Mouse (Mus musculus) midbrain, embryonic 10.5 days (tissue): Measurements from ENCODE around the gene Ikzf3. TPM values are rescaled to one million over a fixed set of nuclear protein-coding genes. Genes with fewer than 3 reads are reported as not detected.

ENCODE experiments used
- DNase-seq: peaks from one replicate; pipeline ENCODE4 v3.0.0-alpha.2; 2017; ENCODE audit warnings: low spot score
- H3K27ac ChIP-seq: fragments of 300-500 bp; sonication (generic); replicated peaks from 2 replicates; pipeline ENCODE4 v1.5.1; 2016; ENCODE audit warnings: mild to moderate bottlenecking
- H3K27me3 ChIP-seq: fragments of 300-500 bp; sonication (generic); 2 replicates; pipeline ENCODE4 v1.6.1; 2016; ENCODE audit warnings: low read depth, mild to moderate bottlenecking; ENCODE audit not compliant: poor library complexity, severe bottlenecking
- H3K36me3 ChIP-seq: fragments of 300-500 bp; sonication (generic); 2 replicates; pipeline ENCODE4 v1.6.1; 2016; ENCODE audit warnings: mild to moderate bottlenecking, moderate library complexity
- H3K4me1 ChIP-seq: fragments of 300-500 bp; sonication (generic); 2 replicates; pipeline ENCODE4 v1.6.1; 2016
- H3K4me3 ChIP-seq: fragments of 300-500 bp; sonication (generic); 2 replicates; pipeline ENCODE4 v1.5.1; 2016; ENCODE audit warnings: mild to moderate bottlenecking, moderate library complexity
- H3K9me3 ChIP-seq: fragments of 300-500 bp; sonication (generic); replicated peaks from 2 replicates; pipeline ENCODE4 v1.6.1; 2016; ENCODE audit warnings: mild to moderate bottlenecking
- WGBS: fragments of 180-500 bp; shearing (Covaris S2); methylation state at CpG from one replicate; pipeline ENCODE4 v1.1.7; 2016; 5-methylcytosine and 5-hydroxymethylcytosine counted together
- polyA plus RNA-seq: library from polyadenylated mRNA; unstranded; fragments of >200 nt; fragmentation: Nextera tagmentation; extraction: Ambion mirVana; gene quantifications from 2 replicates; pipeline ENCODE4 v1.2.1, GENCODE M21; 2016

Ikzf3 gene
- polyA plus RNA-seq, 1 experiment from 2014 or later = 0.06 TPM

GRCm38 (mm10) chr11:98537480-98538034 lies 8.3 kb downstream of the Ikzf3 start:
- no peaks in the 10 kb centered on the region; the same call in 1 of the 2 replicates for H3K9me3 ChIP-seq
- H3K36me3 ChIP-seq = no peaks in the 10 kb centered on the region
- no peak overlapping the region for H3K27ac ChIP-seq
- no peak for DNase-seq
- no peaks in the 10 kb centered on the region for H3K4me1 ChIP-seq
- peaks cover 17% of the 10 kb centered on the region for H3K27me3 ChIP-seq
- no peak overlapping the region for H3K4me3 ChIP-seq

- WGBS = 73% methylated on average over 10 of the region's 10 CpGs
- Histone ChIP-seq H3K9me3 (no peaks in the 10 kb centered on the region), H3K27ac (no peak overlapping the region), H3K4me3 (no peak overlapping the region), H3K4me1 (no peaks in the 10 kb centered on the region), H3K36me3 (no peaks in the 10 kb centered on the region), H3K27me3 (no peaks in the 10 kb centered on the region)
- no peak for DNase-seq
These were observed 18.9 kb downstream of the Ikzf3 start for GRCm38 (mm10) chr11:98526824-98527461.

DNA sequence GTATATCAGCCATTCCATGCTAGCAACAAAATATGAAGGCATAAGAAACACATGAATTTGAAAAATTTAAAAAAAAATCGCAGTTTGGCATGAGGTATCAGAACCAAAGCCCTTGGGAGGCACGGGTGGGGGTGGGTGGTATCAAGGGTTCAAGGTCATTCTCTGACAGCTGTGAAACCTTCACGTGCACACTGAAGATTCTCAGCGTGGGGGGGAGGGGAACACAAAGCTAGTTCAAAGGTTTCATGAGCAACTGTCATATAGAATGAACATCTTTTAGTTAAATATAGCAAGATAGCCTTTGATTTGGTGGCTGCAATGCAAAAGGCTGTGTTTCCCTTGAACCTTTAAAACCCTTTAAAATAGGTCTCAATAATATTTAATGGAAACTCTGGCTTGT lies 20.7 kb downstream of the Ikzf3 start:
- 70% methylated on average over 4 of the region's 4 CpGs for WGBS

DNA sequence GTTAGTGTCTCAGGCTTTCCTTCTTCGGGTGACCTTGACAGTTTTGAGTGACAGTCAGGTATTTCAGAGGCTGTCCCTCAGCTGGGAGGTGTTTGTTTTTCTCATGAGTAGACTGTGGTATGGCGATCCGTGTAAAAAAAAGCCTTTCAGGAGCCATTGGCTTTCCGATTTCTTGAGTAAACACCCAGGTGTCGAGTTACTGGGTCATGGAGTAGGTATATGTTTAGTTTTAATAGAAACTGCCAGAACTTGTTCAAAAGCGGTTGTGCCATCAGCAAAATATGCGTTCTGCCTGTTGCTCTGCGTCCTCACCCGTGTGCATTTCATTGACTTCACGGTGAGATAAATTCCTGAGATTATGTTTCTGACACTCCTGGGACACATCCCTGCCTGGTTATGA lies 25.4 kb downstream of the Ikzf3 start:
- Histone ChIP-seq H3K9me3 (no peaks in the 10 kb centered on the region), H3K36me3 (no peaks in the 10 kb centered on the region), H3K27me3 (no peaks in the 10 kb centered on the region), H3K27ac (no peak overlapping the region), H3K4me3 (no peak overlapping the region), H3K4me1 (no peaks in the 10 kb centered on the region)
- 72% methylated on average over 10 of the region's 10 CpGs for WGBS
- no peak for DNase-seq

More for the DNA sequence above, 20.7 kb downstream of the Ikzf3 start:
- no peak for DNase-seq
- no peak overlapping the region for H3K27ac ChIP-seq
- no peaks in the 10 kb centered on the region for H3K36me3 ChIP-seq
- H3K4me1 ChIP-seq = no peaks in the 10 kb centered on the region
- no peak overlapping the region for H3K4me3 ChIP-seq
- no peaks in the 10 kb centered on the region for H3K9me3 ChIP-seq
- no peaks in the 10 kb centered on the region for H3K27me3 ChIP-seq

DNA sequence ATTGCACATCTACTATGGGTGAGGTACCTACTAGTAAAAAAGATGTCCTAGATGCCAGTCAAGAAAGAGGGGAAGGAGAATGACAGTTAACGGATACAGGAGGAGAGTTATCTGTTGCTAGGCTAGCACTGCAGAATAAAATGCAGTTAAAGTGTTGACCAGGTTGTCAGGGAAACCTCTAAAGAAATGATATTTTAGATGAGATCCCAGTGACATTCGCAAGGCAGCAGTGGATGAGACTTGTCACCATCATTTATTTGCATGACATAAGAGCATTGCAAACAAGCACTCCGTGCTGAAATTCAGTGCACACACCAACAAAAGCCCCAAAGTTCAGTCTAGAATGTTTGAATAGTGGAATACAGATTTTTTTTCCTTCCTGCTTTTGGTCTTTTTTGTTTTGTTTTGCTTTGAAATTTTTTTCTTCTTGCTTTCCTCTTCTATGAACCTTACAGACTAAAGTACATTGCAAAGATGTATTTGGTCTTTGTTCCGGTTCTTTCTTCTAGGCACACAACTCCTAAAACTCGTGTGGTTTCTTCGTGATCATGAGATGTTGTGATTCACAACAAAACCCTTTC lies 32.4 kb downstream of the Ikzf3 start:
- 77% methylated on average over 6 of the region's 6 CpGs for WGBS
- no peak for DNase-seq
- H3K27ac ChIP-seq = no peak overlapping the region

GRCm38 (mm10) chr11:98512881-98513280 lies 33.0 kb downstream of the Ikzf3 start:
- Histone ChIP-seq H3K4me3 (no peak overlapping the region), H3K4me1 (peaks cover 11% of the 10 kb centered on the region), H3K27me3 (no peaks in the 10 kb centered on the region), H3K9me3 (no peaks in the 10 kb centered on the region), H3K27ac (no peak overlapping the region), H3K36me3 (no peaks in the 10 kb centered on the region)
- 93% methylated on average over 13 of the region's 13 CpGs for WGBS
- no peak for DNase-seq

More for the DNA sequence above, 32.4 kb downstream of the Ikzf3 start:
- no peaks in the 10 kb centered on the region for H3K9me3 ChIP-seq
- no peaks in the 10 kb centered on the region for H3K36me3 ChIP-seq
- no peaks in the 10 kb centered on the region for H3K27me3 ChIP-seq
- no peak overlapping the region for H3K4me3 ChIP-seq
- peaks cover 11% of the 10 kb centered on the region for H3K4me1 ChIP-seq

GRCm38 (mm10) chr11:98510125-98510524 lies 35.7 kb downstream of the Ikzf3 start:
- WGBS = 93% methylated on average over 8 of the region's 8 CpGs
- Histone ChIP-seq H3K36me3 (no peaks in the 10 kb centered on the region), H3K4me1 (peaks cover 11% of the 10 kb centered on the region), H3K27ac (no peak overlapping the region), H3K9me3 (no peaks in the 10 kb centered on the region), H3K27me3 (no peaks in the 10 kb centered on the region), H3K4me3 (no peak overlapping the region)
- DNase-seq = no peak

GRCm38 (mm10) chr11:98509434-98509833 lies 36.4 kb downstream of the Ikzf3 start:
- Histone ChIP-seq H3K27me3 (no peaks in the 10 kb centered on the region), H3K4me3 (no peak overlapping the region), H3K4me1 (peaks cover 11% of the 10 kb centered on the region; the same call in 1 of the 2 replicates), H3K27ac (no peak overlapping the region), H3K9me3 (no peaks in the 10 kb centered on the region), H3K36me3 (no peaks in the 10 kb centered on the region)
- no peak for DNase-seq
- WGBS = 81% methylated on average over 7 of the region's 7 CpGs

DNA sequence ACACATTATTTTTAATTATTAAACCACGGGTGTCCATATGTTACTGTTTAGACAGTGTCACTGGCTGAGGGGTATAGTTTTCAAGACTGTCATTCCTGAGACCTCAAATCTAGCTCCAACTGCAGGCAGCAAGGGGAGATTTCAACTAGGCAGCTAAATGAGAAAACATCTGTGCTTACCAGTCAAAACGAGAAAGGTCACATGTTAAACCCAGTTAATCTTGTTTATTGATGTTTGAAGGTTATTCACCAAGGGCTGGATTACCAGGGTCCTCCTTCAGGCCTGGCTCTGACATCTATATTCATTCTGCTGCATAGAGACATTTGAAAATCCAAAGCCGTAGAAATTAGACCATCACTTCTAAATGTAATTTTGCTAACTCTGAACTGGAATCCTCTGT lies 40.9 kb downstream of the Ikzf3 start:
- Histone ChIP-seq H3K27ac (no peak overlapping the region), H3K4me1 (no peaks in the 10 kb centered on the region), H3K4me3 (no peak overlapping the region), H3K36me3 (no peaks in the 10 kb centered on the region), H3K9me3 (no peaks in the 10 kb centered on the region), H3K27me3 (peaks cover 16% of the 10 kb centered on the region; the same call in 1 of the 2 replicates)
- no peak for DNase-seq
- 69% methylated on average over 3 of the region's 3 CpGs for WGBS

- 55% methylated on average over 22 of the region's 22 CpGs for WGBS
- peaks cover 15% of the 10 kb centered on the region for H3K4me1 ChIP-seq
- no peaks in the 10 kb centered on the region for H3K36me3 ChIP-seq
- H3K9me3 ChIP-seq = no peaks in the 10 kb centered on the region
- H3K27ac ChIP-seq = no peak overlapping the region
- no peak overlapping the region for H3K4me3 ChIP-seq
- DNase-seq = no peak
- peaks cover 39% of the 10 kb centered on the region; the same call in 1 of the 2 replicates for H3K27me3 ChIP-seq
These were observed 48.2 kb downstream of the Ikzf3 start for GRCm38 (mm10) chr11:98497388-98498288.

DNA sequence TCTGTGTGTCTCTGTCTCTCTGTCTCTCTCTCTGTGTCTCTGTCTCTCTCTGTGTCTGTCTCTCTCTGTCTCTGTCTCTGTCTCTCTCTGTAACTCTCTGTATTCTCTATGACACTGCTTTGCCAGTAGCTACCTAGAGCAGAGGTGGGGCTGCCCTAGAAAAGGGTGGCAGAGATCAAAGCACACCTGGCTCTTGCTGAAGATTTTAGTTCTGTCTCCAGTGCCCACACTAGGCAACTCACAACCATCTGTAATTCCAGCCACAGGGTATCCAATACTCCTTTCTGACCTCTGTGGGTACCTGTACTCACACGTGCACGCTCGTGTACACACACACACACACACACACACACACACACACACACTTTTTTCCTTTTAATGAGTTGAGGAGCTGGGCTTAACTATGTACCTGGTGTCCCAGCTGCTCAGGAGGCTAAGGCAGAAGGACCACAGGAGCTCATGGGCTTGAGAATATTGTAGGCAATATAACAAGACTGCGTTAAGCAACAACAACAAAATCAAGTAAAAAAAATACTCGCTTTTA lies 50.6 kb downstream of the Ikzf3 start:
- no peaks in the 10 kb centered on the region for H3K36me3 ChIP-seq
- 93% methylated on average over 5 of the region's 5 CpGs for WGBS
- peaks cover 28% of the 10 kb centered on the region; the same call in 1 of the 2 replicates for H3K27me3 ChIP-seq
- H3K4me3 ChIP-seq = no peak overlapping the region
- H3K27ac ChIP-seq = no peak overlapping the region
- no peak for DNase-seq
- H3K9me3 ChIP-seq = no peaks in the 10 kb centered on the region
- peaks cover 18% of the 10 kb centered on the region for H3K4me1 ChIP-seq

DNA sequence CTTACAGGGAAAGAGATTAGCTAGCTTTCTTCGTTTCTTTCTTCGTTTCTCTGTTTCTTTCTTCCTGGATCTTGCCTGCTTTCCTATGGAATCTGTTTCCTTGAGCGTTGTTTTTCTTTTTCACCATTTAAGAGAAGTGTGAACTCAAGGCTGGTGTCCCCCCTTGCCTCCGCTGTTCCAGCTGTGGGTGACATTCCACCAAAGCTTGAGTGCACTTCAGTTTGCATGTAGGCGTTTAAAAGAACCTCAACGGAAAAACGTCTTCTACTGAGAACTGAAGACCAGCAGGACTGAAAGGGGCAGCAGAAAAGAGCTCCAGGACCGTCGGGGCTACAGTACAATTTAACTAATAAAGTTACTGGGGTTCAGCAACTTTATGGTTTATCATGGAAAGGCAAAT lies 52.4 kb downstream of the Ikzf3 start:
- WGBS = 59% methylated on average over 9 of the region's 9 CpGs
- H3K4me1 ChIP-seq = peaks cover 18% of the 10 kb centered on the region
- no peaks in the 10 kb centered on the region for H3K36me3 ChIP-seq
- no peak overlapping the region for H3K4me3 ChIP-seq
- DNase-seq = no peak
- H3K9me3 ChIP-seq = no peaks in the 10 kb centered on the region
- no peak overlapping the region for H3K27ac ChIP-seq
- H3K27me3 ChIP-seq = peaks cover 28% of the 10 kb centered on the region; the same call in 1 of the 2 replicates
